Mouse (Mus musculus): Measurements from ENCODE around the gene Pip4k2a. TPM values are rescaled to one million over a fixed set of nuclear protein-coding genes. Genes with fewer than 3 reads are reported as not detected.

The Pip4k2a gene
- polyA plus RNA-seq, 1 experiment from 2014 or later = 8.6 TPM

GRCm38 (mm10) chr2:18801281-18801862, 196.6 kb downstream of the Pip4k2a start:
- H3K9ac ChIP-seq = no peak overlapping the region
- H3K27me3 ChIP-seq (replicated peaks) = peaks cover 70% of the 10 kb centered on the region
- no peak for ATAC-seq (ENCODE audit: insufficient number of reproducible peaks, low FRiP score)
- peak overlapping the region; percentile 47 for H3K4me3 ChIP-seq
- H3K9me3 ChIP-seq (replicated peaks) = no peaks in the 10 kb centered on the region
- peaks cover 14% of the 10 kb centered on the region for H3K4me1 ChIP-seq (replicated peaks)
- WGBS = 7% methylated on average over 19 of the region's 19 CpGs
- H3K36me3 ChIP-seq = no peaks in the 10 kb centered on the region
- no peak overlapping the region for H3K27ac ChIP-seq (ENCODE audit: poor library complexity, severe bottlenecking)
- peak overlapping the region; percentile 75 for H3K4me2 ChIP-seq

DNA sequence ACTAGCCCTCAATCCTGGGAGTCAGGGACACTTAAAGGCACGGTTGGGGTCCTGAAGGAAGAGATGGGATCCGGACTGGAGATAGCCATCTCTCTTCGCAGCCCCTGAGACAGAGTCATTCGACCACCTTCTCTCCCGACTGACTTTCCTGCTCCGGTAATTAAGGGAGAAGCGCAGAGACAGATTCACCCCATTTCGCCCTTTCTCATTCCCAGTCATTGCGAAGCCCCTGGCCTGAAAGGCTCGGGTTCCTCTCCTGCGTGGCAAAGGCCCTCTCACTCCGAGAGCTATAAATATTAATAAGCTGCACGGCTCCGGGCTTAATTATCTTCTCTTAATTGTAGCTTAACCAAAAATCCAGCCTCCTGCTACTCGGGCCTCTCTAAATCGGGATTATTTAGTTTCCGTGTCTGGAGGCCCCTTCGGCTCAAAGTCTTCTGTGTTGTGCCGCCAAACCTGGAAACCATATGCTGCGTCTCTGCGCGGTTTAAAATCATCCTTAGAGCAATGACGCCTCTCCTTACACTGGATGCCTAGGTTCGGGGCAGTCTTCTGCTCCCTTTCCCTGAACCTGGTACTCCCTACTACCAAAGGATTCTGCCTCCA, 197.2 kb downstream of the Pip4k2a start:
- peak overlapping the region; percentile 36 for H3K9ac ChIP-seq
- peak overlapping the region; percentile 75 for H3K4me2 ChIP-seq
- peaks cover 74% of the 10 kb centered on the region for H3K27me3 ChIP-seq (replicated peaks)
- no peak overlapping the region for H3K27ac ChIP-seq (ENCODE audit: poor library complexity, severe bottlenecking)
- peaks cover 14% of the 10 kb centered on the region for H3K4me1 ChIP-seq (replicated peaks)
- no peaks in the 10 kb centered on the region for H3K9me3 ChIP-seq (replicated peaks)
- WGBS = 2% methylated on average over 24 of the region's 24 CpGs
- H3K36me3 ChIP-seq = no peaks in the 10 kb centered on the region
- no peak for ATAC-seq (ENCODE audit: insufficient number of reproducible peaks, low FRiP score)
- peak overlapping the region; percentile 47 for H3K4me3 ChIP-seq

DNA sequence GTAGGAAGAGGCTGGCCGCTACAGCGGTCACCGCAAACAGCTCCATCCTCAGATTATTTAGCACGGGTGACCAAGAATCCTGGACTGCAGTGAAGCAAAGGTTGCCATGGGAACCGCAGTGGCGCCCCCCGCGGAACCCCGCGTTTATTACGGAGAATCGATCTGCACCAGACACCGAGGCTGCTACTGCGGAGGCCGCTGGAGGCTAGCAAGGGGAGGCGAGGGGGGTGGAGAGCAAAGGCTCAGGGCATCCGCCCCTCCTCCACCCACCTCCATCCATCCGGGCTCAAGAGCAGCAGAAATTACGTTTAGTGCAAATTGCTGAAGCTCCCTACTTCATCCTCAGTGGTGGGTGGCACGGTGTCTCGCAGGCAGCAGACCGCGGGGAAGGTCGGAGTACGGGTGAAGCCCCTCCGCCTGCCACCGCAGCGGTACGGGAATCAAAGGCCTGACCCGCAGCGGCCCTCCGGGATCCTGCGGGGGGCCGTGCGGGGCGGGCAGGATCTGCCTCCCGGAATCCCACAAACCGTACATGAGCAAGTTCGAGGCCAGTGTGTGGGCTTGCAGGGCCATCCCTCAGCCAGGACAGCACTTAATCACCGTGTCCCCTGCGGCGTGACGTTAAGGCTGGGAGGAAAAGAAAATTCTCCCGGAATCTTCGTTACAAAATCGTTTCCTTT, 197.8 kb downstream of the Pip4k2a start:
- ATAC-seq (ENCODE audit: insufficient number of reproducible peaks, low FRiP score) = 0 out of 2 replicates have a peak, but pooled peaks have one; percentile 29
- under 1% methylated on average over 46 of the region's 46 CpGs for WGBS

GRCm38 (mm10) chr2:18799265-18799965, 198.5 kb downstream of the Pip4k2a start:
- 13% methylated on average over 17 of the region's 17 CpGs for WGBS
- ATAC-seq (ENCODE audit: insufficient number of reproducible peaks, low FRiP score) = no peak
- Histone ChIP-seq H3K9me3 (replicated peaks) (no peaks in the 10 kb centered on the region), H3K4me2 (peak overlapping the region; percentile 75), H3K9ac (no peak overlapping the region), H3K4me3 (peak overlapping the region; percentile 47), H3K36me3 (no peaks in the 10 kb centered on the region), H3K27ac (ENCODE audit: poor library complexity, severe bottlenecking) (no peak overlapping the region), H3K27me3 (replicated peaks) (peaks cover 80% of the 10 kb centered on the region), H3K4me1 (replicated peaks) (peaks cover 14% of the 10 kb centered on the region)

More for the DNA sequence above, 197.8 kb downstream of the Pip4k2a start:
- Histone ChIP-seq H3K9ac (peak overlapping the region; percentile 36), H3K4me2 (peak overlapping the region; percentile 75), H3K4me1 (replicated peaks) (peaks cover 14% of the 10 kb centered on the region), H3K9me3 (replicated peaks) (no peaks in the 10 kb centered on the region), H3K36me3 (no peaks in the 10 kb centered on the region), H3K27ac (ENCODE audit: poor library complexity, severe bottlenecking) (no peak overlapping the region), H3K27me3 (replicated peaks) (peaks cover 80% of the 10 kb centered on the region), H3K4me3 (peak overlapping the region; percentile 47)

GRCm38 (mm10) chr2:18797776-18798175, 200.2 kb downstream of the Pip4k2a start:
- Histone ChIP-seq H3K9ac (no peak overlapping the region), H3K36me3 (no peaks in the 10 kb centered on the region), H3K4me2 (no peak overlapping the region), H3K27ac (ENCODE audit: poor library complexity, severe bottlenecking) (no peak overlapping the region), H3K9me3 (replicated peaks) (no peaks in the 10 kb centered on the region), H3K4me3 (no peak overlapping the region), H3K27me3 (replicated peaks) (peaks cover 68% of the 10 kb centered on the region), H3K4me1 (replicated peaks) (peaks cover 14% of the 10 kb centered on the region)
- no peak for ATAC-seq (ENCODE audit: insufficient number of reproducible peaks, low FRiP score)
- WGBS = 81% methylated on average over 8 of the region's 8 CpGs

DNA sequence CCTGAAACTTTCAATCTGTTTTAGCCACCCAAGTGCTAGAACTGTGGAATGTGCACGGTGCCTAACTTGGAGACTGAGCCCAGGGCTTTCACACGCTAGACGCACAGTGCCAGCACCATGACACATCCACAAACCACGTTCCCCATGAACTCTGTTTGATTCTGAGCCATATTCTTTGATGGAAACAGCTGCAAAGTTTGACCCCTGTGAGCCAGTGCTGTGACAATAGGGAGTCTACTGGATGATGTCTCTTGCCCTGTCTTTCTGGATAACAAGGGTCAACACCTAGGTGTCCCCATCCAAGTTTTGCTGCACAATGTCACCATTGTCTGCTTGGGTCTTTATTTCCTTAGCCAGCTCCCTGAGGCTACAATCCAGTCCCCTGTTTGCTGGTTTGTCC, 203.7 kb downstream of the Pip4k2a start:
- no peak overlapping the region for H3K27ac ChIP-seq (ENCODE audit: poor library complexity, severe bottlenecking)
- peaks cover 37% of the 10 kb centered on the region for H3K27me3 ChIP-seq (replicated peaks)
- no peak overlapping the region for H3K9ac ChIP-seq
- H3K9me3 ChIP-seq (replicated peaks) = no peaks in the 10 kb centered on the region
- 75% methylated on average over 4 of the region's 4 CpGs for WGBS
- H3K4me1 ChIP-seq (replicated peaks) = no peaks in the 10 kb centered on the region
- no peak overlapping the region for H3K4me3 ChIP-seq
- no peaks in the 10 kb centered on the region for H3K36me3 ChIP-seq
- ATAC-seq (ENCODE audit: insufficient number of reproducible peaks, low FRiP score) = no peak
- no peak overlapping the region for H3K4me2 ChIP-seq

Other genes starting within 250 kb of the Pip4k2a start
- 0.21 and 0.57 TPM in 2 replicates for gene 4930426L09Rik, start 217 bp upstream of the Pip4k2a start, polyA plus RNA-seq (2016; fragmentation: Nextera tagmentation; extraction: Ambion mirVana)
- not detected in 2 replicates for gene Armc3, start 201.2 kb upstream of the Pip4k2a start, polyA plus RNA-seq (2016; fragmentation: Nextera tagmentation; extraction: Ambion mirVana)